Mouse (Mus musculus) macrophage (primary cell): ENCODE data around the gene Afmid. TPM values are rescaled to one million over a fixed set of nuclear protein-coding genes. Genes with fewer than 3 reads are reported as not detected.
A peak's percentile ranks its signal among the peaks of the same experiment; 100 is the strongest.

Experiments used
- H3K27ac ChIP-seq: fragments of 350-480 bp; formaldehyde crosslinking; 2 replicates; pipeline ENCODE4 v1.9.0; 2021
- H3K36me3 ChIP-seq: fragments of 350-480 bp; formaldehyde crosslinking; 2 replicates; pipeline ENCODE4 v1.9.0; 2021; ENCODE audit errors: inconsistent target
- H3K4me3 ChIP-seq: fragments of 350-480 bp; formaldehyde crosslinking; 2 replicates; pipeline ENCODE4 v1.9.0; 2021; ENCODE audit errors: inconsistent target
- H3K79me2 ChIP-seq: fragments of 350-480 bp; formaldehyde crosslinking; 2 replicates; pipeline ENCODE4 v1.9.0; 2021; ENCODE audit errors: inconsistent target
- WGBS: methylation state at CpG from one replicate; pipeline ENCODE4 v1.1.7; 2026; ENCODE audit warnings: inconsistent platforms; ENCODE audit not compliant: missing documents; 5-methylcytosine and 5-hydroxymethylcytosine counted together
- polyA plus RNA-seq: library from polyadenylated mRNA; stranded (reverse); fragments of 250-400 nt; gene quantifications from 3 replicates; pipeline ENCODE4 v1.2.4, GENCODE M21; 2018; ENCODE audit warnings: inconsistent platforms

The Afmid gene
- polyA plus RNA-seq, 1 experiment from 2014 or later, result 4.4 TPM

GRCm38 (mm10) chr11:117860601-117861000, 34.9 kb downstream of the Afmid start, which contains the start of gene Tmem235:
Gene Tmem235, plus strand, starts transcription at chr11:117860752.
- no peak within 1 kb of the TSS for H3K4me3 ChIP-seq
- no peaks in the 10 kb centered on the region for H3K36me3 ChIP-seq
- no peaks in the 10 kb centered on the region for H3K79me2 ChIP-seq
- 11% methylated on average over 21 of the region's 23 CpGs for WGBS
- no peak within 1 kb of the TSS for H3K27ac ChIP-seq

DNA sequence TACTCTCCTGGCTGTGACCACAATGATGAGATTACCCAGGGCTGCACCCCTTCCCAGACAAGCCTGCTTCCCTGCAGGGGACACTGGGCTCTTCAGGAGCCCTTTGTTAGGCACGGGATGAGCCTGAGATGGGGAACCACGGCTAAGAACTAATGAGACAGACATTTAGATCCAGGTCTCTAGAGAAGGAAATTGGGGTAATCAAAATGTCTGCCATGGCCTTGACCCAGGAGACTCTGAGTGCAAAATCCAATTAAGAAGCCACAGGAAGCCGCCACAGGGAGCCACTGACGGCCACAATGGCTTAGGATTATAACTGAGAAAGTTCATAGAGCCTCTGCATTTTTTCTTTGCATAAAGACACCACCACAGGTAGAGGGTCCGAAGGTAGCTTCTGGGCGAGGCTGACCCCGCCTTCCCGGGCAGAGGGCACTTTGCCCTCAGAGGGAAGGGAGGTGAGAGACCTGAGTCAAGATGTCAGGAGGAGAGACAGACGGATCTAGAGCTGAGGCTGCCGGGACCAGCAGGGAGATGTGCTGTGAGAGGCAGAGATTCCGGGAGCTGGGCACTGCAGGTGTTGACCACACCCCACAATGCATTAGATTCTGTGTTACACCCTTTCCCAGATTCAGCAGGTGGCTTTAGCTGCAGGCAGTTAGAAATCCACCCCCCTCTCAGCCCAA, 37.6 kb downstream of the Afmid start:
- no peaks in the 10 kb centered on the region for H3K36me3 ChIP-seq
- no peak overlapping the region for H3K27ac ChIP-seq
- 74% methylated on average over 11 of the region's 11 CpGs for WGBS
- no peaks in the 10 kb centered on the region for H3K79me2 ChIP-seq
- H3K4me3 ChIP-seq, result no peak overlapping the region

DNA sequence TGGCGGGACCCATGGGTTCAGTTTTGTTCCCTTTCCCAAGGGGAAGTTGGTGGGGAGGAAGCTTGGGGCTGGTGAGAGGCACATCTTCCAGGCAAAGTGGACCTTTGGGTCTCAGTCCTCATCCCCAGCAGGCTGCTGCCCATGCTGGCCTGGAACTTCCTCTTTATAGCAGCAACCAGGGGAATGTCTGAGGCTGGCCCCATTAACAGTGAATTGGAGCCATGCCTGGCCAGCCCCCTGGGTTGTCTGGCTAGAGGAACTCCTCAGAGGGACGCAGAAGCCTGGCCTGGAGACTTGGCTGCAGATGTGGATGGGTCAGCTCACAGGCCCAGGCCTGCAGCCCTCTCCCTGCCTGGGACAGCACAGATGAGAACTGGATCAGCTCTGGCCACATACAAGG, 39.1 kb downstream of the Afmid start:
- WGBS, result 17% methylated on average over 2 of the region's 2 CpGs
- no peak overlapping the region for H3K27ac ChIP-seq

DNA sequence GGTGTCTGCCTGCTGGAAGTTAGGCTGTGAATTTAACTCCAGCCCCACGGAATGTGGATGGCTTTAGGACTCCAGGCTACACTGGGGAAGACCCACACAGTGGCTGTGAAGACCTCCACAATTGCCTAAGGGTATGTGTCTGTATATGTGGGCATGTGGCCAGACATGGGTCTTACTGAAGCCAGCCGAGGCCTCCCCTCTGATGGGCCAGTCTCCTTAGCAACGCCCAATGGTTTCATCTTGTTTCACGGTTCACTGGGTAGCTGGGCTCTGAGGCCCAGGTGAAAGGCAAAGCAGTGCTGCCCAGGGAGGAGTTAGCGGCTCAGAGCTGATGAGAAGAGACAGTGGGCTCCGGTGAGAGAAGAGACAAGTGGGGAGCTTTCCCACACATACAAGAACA, 40.3 kb downstream of the Afmid start:
- H3K4me3 ChIP-seq, result no peak overlapping the region
- H3K27ac ChIP-seq, result no peak overlapping the region
- 98% methylated on average over 6 of the region's 6 CpGs for WGBS
- H3K79me2 ChIP-seq, result no peaks in the 10 kb centered on the region
- H3K36me3 ChIP-seq, result no peaks in the 10 kb centered on the region

More for the DNA sequence above, 39.1 kb downstream of the Afmid start:
- no peak overlapping the region for H3K4me3 ChIP-seq
- H3K36me3 ChIP-seq, result no peaks in the 10 kb centered on the region
- no peaks in the 10 kb centered on the region for H3K79me2 ChIP-seq

DNA sequence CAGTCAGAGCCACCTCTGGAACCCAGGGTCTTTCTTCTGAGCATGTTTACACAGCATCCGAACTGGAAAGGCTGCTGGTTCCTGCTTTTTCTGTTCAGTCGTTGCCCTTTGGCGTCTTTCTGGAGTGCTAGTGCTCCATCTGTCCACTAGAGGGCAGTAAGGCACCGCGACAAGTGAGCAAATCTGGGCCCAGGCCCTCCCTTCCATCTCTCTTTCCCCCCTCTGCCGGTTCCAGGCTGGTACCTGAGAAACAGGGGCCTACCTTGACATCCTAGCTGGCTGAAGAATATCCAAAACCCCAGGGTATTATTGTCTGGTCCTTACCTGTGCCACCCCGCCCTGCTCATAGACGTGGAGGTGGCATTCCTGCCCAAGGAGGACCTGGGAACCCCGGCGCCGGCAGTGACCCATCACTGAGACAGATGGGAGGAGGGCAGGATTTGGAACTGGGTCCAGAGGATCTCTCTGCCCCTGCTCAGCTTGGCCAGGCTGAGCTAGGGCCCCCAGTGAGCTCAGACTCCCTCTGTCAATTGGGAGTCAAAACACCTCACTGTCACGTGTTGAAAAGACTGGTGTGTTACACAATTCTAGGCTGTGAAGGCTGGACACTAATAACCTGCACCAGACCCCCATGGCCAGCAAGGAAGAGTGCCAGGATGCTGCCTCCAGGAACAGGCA, 45.1 kb downstream of the Afmid start:
- no peak overlapping the region for H3K27ac ChIP-seq
- no peak overlapping the region for H3K4me3 ChIP-seq
- 47% methylated on average over 12 of the region's 12 CpGs for WGBS
- no peaks in the 10 kb centered on the region for H3K36me3 ChIP-seq
- H3K79me2 ChIP-seq, result no peaks in the 10 kb centered on the region

- H3K36me3 ChIP-seq, result no peaks in the 10 kb centered on the region
- 67% methylated on average over 5 of the region's 5 CpGs for WGBS
- no peak overlapping the region for H3K4me3 ChIP-seq
- no peak overlapping the region for H3K27ac ChIP-seq
- no peaks in the 10 kb centered on the region for H3K79me2 ChIP-seq
Measured at GRCm38 (mm10) chr11:117871376-117871775, 45.7 kb downstream of the Afmid start.

- H3K4me3 ChIP-seq, result no peak overlapping the region; the same call in 1 of the 2 replicates
Measured at GRCm38 (mm10) chr11:117871911-117872584, 46.3 kb downstream of the Afmid start.

GRCm38 (mm10) chr11:117872861-117873608, 47.3 kb downstream of the Afmid start, which contains the start of gene Tha1:
Gene Tha1, minus strand, starts transcription at chr11:117873481.
- Histone ChIP-seq H3K79me2 (no peaks in the 10 kb centered on the region), H3K4me3 (peak within 1 kb of the TSS; percentile 25), H3K36me3 (no peaks in the 10 kb centered on the region), H3K27ac (no peak within 1 kb of the TSS)
- 1% methylated on average over 47 of the region's 51 CpGs for WGBS

More at GRCm38 (mm10) chr11:117871911-117872584, 46.3 kb downstream of the Afmid start:
- Histone ChIP-seq H3K27ac (no peak overlapping the region), H3K79me2 (no peaks in the 10 kb centered on the region), H3K36me3 (no peaks in the 10 kb centered on the region)
- 45% methylated on average over 12 of the region's 12 CpGs for WGBS

GRCm38 (mm10) chr11:117874419-117874818, 48.7 kb downstream of the Afmid start:
- H3K4me3 ChIP-seq, result no peak overlapping the region
- 65% methylated on average over 4 of the region's 4 CpGs for WGBS
- H3K27ac ChIP-seq, result no peak overlapping the region
- no peaks in the 10 kb centered on the region for H3K79me2 ChIP-seq
- no peaks in the 10 kb centered on the region for H3K36me3 ChIP-seq

GRCm38 (mm10) chr11:117875681-117876080, 50.0 kb downstream of the Afmid start:
- 80% methylated on average over 5 of the region's 6 CpGs for WGBS
- Histone ChIP-seq H3K27ac (no peak overlapping the region), H3K79me2 (no peaks in the 10 kb centered on the region), H3K4me3 (no peak overlapping the region), H3K36me3 (no peaks in the 10 kb centered on the region)

DNA sequence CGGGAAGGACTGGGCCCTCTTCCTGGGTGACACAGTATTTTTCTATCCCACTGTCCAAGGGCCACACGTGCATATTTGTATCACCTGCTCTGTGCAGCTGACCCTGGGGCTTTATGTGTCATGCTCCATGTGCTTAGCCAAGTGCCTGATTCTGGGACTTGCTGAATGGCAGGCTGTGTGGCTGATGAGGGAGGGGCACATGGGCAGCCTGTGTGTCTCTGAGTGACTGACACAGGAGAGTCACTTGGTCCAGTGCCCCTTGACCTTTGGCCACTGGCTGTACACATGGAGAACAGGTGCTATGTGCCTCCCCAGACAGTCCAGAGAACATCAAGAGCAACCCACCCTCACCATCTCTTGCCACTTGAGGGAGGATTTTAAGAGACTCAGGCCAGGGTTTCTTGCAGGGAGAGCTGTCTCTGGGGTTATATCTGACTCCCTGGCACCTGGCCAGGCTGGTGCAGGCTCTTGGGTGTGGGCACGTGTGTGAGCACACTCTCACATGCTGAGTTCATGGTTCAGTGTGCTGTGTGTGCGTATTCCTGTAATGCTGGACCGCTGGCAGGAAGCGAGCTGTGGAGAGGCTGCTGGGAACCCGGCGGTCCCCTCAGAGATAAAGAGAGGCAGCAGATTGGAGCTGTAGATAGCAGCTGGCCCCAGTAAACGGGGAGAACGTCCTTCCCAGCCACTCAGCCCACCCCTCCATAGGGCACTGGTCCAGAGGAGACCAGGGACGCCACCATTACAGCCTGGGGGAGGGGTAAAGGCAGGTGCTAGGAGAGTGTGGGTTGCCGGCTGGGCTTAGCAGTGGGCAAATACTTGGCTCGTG, 52.4 kb downstream of the Afmid start:
- WGBS, result 16% methylated on average over 13 of the region's 13 CpGs
- Histone ChIP-seq H3K4me3 (no peak overlapping the region; the same call in 1 of the 2 replicates), H3K27ac (peak overlapping the region; percentile 99), H3K79me2 (no peaks in the 10 kb centered on the region), H3K36me3 (no peaks in the 10 kb centered on the region)

DNA sequence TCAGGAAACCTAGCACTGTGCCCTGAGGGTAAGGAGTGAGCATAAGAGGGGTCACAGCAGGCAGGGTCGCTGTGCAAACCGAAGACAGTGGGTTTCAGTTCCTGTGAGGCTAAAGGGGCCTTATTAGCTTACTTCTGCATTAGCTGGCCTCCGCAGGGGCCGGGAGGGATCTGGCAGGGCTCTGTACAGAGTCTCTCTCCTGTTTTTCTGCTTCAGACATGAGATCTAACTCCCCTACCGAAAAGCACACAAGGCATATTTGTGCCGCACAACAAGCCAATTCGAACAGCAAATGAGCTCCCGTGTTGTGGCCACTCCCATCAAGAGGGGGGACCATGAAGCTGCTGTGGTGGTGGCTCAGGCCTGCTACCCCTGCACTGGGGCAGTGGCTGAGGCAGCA, 53.2 kb downstream of the Afmid start:
- no peaks in the 10 kb centered on the region for H3K36me3 ChIP-seq
- H3K27ac ChIP-seq, result peak overlapping the region; percentile 99
- H3K79me2 ChIP-seq, result no peaks in the 10 kb centered on the region
- H3K4me3 ChIP-seq, result no peak overlapping the region; the same call in 1 of the 2 replicates
- WGBS, result 3% methylated on average over 8 of the region's 8 CpGs

DNA sequence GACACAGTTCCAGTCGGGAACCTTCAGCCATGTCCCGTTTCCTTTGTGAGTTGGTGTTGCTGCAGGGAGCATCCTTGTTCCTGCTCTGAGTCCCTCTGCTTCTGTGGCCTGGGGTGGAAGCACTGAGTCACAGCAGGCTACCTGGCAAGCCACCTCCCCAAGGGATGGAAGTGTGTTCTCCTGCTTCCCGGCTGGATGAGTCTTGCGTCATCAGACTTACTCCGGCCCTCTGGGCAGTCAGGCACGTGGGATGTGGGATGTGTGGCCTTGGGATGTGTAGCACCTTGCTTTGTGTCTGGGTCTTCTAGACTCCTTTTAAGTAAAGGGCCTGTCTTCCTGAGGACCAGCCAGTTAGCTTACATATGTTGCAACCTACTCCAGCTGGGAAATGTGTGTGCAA, 54.0 kb downstream of the Afmid start:
- 87% methylated on average over 6 of the region's 6 CpGs for WGBS
- Histone ChIP-seq H3K27ac (peak overlapping the region; percentile 99), H3K79me2 (no peaks in the 10 kb centered on the region), H3K4me3 (no peak overlapping the region), H3K36me3 (no peaks in the 10 kb centered on the region)
